Mouse (Mus musculus): ENCODE measurements around the gene Eloa. TPM values are rescaled to one million over a fixed set of nuclear protein-coding genes. Genes with fewer than 3 reads are reported as not detected.

The Eloa gene
- polyA plus RNA-seq (2017; shearing (Covaris generic)) = 10 to 100 TPM; 61.6 to 61.8 TPM

GRCm38 (mm10) chr4:136021549-136022047 is at the start of gene Eloa:
Gene Eloa (minus strand): TSS chr4:136021763.

DNA sequence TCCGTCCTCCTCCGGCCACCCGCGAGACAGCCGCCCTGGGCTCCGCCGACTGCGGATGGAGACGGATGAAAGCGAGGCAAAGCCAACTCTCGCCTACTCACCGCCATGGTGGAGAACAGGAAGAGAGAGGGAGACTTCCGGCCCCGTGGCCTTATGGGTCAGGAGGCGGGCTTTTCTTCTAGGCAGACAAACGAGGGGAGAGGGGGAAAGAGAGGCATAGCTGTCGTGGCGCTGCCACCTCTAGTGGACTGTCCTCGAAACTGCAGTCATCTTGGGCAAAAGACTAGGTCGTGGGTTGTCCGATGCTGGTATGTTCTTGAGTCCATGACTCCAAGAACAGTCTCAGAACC is 31.7 kb upstream of the Eloa start, which contains the start of gene Rpl11:
Rpl11 (minus strand) TSS at position 182 of the 350 bp plus-strand sequence.

GRCm38 (mm10) chr4:135986943-135987710 is 34.4 kb downstream of the Eloa start, which contains the start of gene Pithd1:
Gene Pithd1 (minus strand): TSS chr4:135987264.

DNA sequence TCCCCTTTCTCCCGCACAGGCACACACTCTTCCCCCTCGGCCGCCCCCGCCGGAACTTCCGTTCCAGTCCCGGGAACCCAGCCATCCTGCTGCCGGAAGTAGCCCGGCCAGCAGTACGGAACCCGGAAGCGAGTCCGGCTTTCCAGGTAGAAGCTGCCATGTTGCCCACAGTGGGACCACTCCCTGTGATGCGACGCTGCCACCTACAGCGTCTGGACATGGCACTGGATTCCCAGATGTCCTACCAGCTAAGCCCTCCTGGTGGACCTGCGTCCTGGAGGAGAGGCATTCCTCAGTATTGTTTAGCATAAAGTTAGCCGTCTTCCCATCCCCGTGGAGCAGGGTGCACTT is 49.0 kb downstream of the Eloa start, which contains the start of gene Lypla2:
Lypla2 (minus strand) TSS at position 71 of the 351 bp plus-strand sequence.

GRCm38 (mm10) chr4:135963457-135964193 is 57.9 kb downstream of the Eloa start, which contains the start of gene Gale:
Gene Gale (plus strand): TSS chr4:135963727.

Other genes starting within 250 kb of the Eloa start
- gene Srsf10, start 166.0 kb downstream of the Eloa start, polyA plus RNA-seq (2017; shearing (Covaris generic)) = 100 to 1,000 TPM; 116 to 134 TPM
- 100 to 1,000 TPM; 194 to 197 TPM for gene Pnrc2, start 147.9 kb downstream of the Eloa start, polyA plus RNA-seq (2017; shearing (Covaris generic))
- 10 to 100 TPM; 13.2 to 14.8 TPM for gene Cnr2, start 126.4 kb downstream of the Eloa start, polyA plus RNA-seq (2017; shearing (Covaris generic))
- gene Fuca1, start 101.0 kb downstream of the Eloa start, polyA plus RNA-seq (2017; shearing (Covaris generic)) = 100 to 1,000 TPM in 1 of 2 experiments, 10 to 100 TPM in 1; 74.6 to 101 TPM
- 10 to 100 TPM; 69.9 to 82.9 TPM for gene Hmgcl, start 75.3 kb downstream of the Eloa start, polyA plus RNA-seq (2017; shearing (Covaris generic))
- 10 to 100 TPM; 20.6 to 40.7 TPM for gene Gale, start 58.0 kb downstream of the Eloa start, polyA plus RNA-seq (2017; shearing (Covaris generic))
- 100 to 1,000 TPM; 306 to 344 TPM for gene Lypla2, start 49.1 kb downstream of the Eloa start, polyA plus RNA-seq (2017; shearing (Covaris generic))
- 10 to 100 TPM; 68.2 to 78.0 TPM for gene Pithd1, start 34.5 kb downstream of the Eloa start, polyA plus RNA-seq (2017; shearing (Covaris generic))
- gene Rpl11, start 31.7 kb upstream of the Eloa start, polyA plus RNA-seq (2017; shearing (Covaris generic)) = 100 to 1,000 TPM; 254 to 257 TPM
- 100 to 1,000 TPM; 145 to 201 TPM for gene Id3, start 121.7 kb upstream of the Eloa start, polyA plus RNA-seq (2017; shearing (Covaris generic))
- gene E2f2, start 150.6 kb upstream of the Eloa start, polyA plus RNA-seq (2017; shearing (Covaris generic)) = 10 to 100 TPM; 13.7 to 15.3 TPM
- gene Asap3, start 184.6 kb upstream of the Eloa start, polyA plus RNA-seq (2017; shearing (Covaris generic)) = 1 to 10 TPM in 1 of 2 experiments, under 1 TPM in 1; 0.41 to 1.1 TPM
- gene Tcea3, start 226.0 kb upstream of the Eloa start, polyA plus RNA-seq (2017; shearing (Covaris generic)) = under 1 TPM; 0.37 to 0.62 TPM